Mouse (Mus musculus) neural tube, embryonic 11.5 days (tissue): ENCODE data around the gene Hnf4a. TPM values are rescaled to one million over a fixed set of nuclear protein-coding genes. Genes with fewer than 3 reads are reported as not detected.

Experiments used
- polyA plus RNA-seq: library from polyadenylated mRNA; unstranded; fragments of >200 nt; fragmentation: Nextera tagmentation; extraction: Ambion mirVana; gene quantifications from 2 replicates; pipeline ENCODE4 v1.2.1, GENCODE M21; 2014

Hnf4a gene
- polyA plus RNA-seq, 1 experiment from 2014 or later: not detected

Other genes with a start within 250 kb of the Hnf4a start
- gene Jph2, start 108.8 kb upstream of the Hnf4a start, polyA plus RNA-seq: 0.50 and 0.52 TPM in 2 replicates
- 85.4 and 86.7 TPM in 2 replicates for gene Oser1, start 82.1 kb upstream of the Hnf4a start, polyA plus RNA-seq
- 50.4 and 53.8 TPM in 2 replicates for gene Gdap1l1, start 68.3 kb upstream of the Hnf4a start, polyA plus RNA-seq
- gene Fitm2, start 34.2 kb upstream of the Hnf4a start, polyA plus RNA-seq: 12.7 and 13.9 TPM in 2 replicates
- gene R3hdml, start 14.5 kb upstream of the Hnf4a start, polyA plus RNA-seq: 0.28 and 0.37 TPM in 2 replicates
- 46.4 and 47.3 TPM in 2 replicates for gene Ttpal, start 95.5 kb downstream of the Hnf4a start, polyA plus RNA-seq
- gene Serinc3, start 138.3 kb downstream of the Hnf4a start, polyA plus RNA-seq: 33.3 and 34.4 TPM in 2 replicates
- 130 and 134 TPM in 2 replicates for gene Pkig, start 151.6 kb downstream of the Hnf4a start, polyA plus RNA-seq
- gene Ada, start 243.4 kb downstream of the Hnf4a start, polyA plus RNA-seq: 5.1 and 8.6 TPM in 2 replicates